Mouse (Mus musculus) myocyte (in vitro differentiated cells): ENCODE results near the gene Psme4. TPM values are rescaled to one million over a fixed set of nuclear protein-coding genes. Genes with fewer than 3 reads are reported as not detected.
"Not testable (repeated sequence)": the region's sequence is repeated elsewhere in the genome, so short reads cannot be mapped to it uniquely, and the experiment has no call there.

ENCODE experiments used
- H3K27me3 ChIP-seq: one replicate; pipeline ENCODE4 v1.6.1; 2011; ENCODE audit not compliant: control insufficient read depth, insufficient read depth, insufficient read length
- H3K36me3 ChIP-seq: one replicate; pipeline ENCODE4 v1.6.1; 2011; ENCODE audit not compliant: control insufficient read depth, insufficient read depth
- H3K4me2 ChIP-seq: one replicate; pipeline ENCODE4 v1.6.1; 2011; ENCODE audit warnings: low read depth, control low read depth
- H3K4me3 ChIP-seq: one replicate; pipeline ENCODE4 v1.5.1; 2011; ENCODE audit warnings: mild to moderate bottlenecking, control low read depth, moderate library complexity
- H3K79me2 ChIP-seq: one replicate; pipeline ENCODE4 v1.6.1; 2011; ENCODE audit not compliant: control insufficient read depth, insufficient read depth
- H3ac ChIP-seq: one replicate; pipeline ENCODE4 v1.6.1; 2011; ENCODE audit not compliant: control insufficient read depth, insufficient read length
- CEBPB ChIP-seq: IDR thresholded peaks from 2 replicates; pipeline ENCODE4 v1.6.1; 2011; ENCODE audit warnings: mild to moderate bottlenecking, moderate library complexity; ENCODE audit not compliant: poor library complexity, insufficient read depth, severe bottlenecking
- E2F4 ChIP-seq: IDR thresholded peaks from one replicate; pipeline ENCODE4 v1.6.1; 2011; ENCODE audit warnings: mild to moderate bottlenecking, control low read depth, moderate library complexity; ENCODE audit not compliant: insufficient read depth
- MAX ChIP-seq: IDR thresholded peaks from one replicate; pipeline ENCODE4 v1.6.1; 2011; ENCODE audit warnings: low read depth, mild to moderate bottlenecking, control low read depth
- MYOD1 ChIP-seq, 3 experiments: IDR thresholded peaks; one replicate each; pipeline ENCODE4 v1.6.1; 2011; ENCODE audit warnings: control low read depth in 2 of 3, low read depth in 2 of 3, mild to moderate bottlenecking in 2 of 3, moderate library complexity in 1 of 3; ENCODE audit not compliant: insufficient read length in 2 of 3, control insufficient read depth in 1 of 3
- MYOG ChIP-seq, 3 experiments: IDR thresholded peaks; one replicate each; pipeline ENCODE4 v1.6.1; 2011; ENCODE audit warnings: control low read depth in 2 of 3, low read depth in 2 of 3, mild to moderate bottlenecking in 2 of 3; ENCODE audit not compliant: insufficient read length in 2 of 3, control insufficient read depth in 1 of 3, insufficient read depth in 1 of 3
- POLR2A ChIP-seq: IDR thresholded peaks from one replicate; pipeline ENCODE4 v1.6.1; 2011; ENCODE audit warnings: low read depth, mild to moderate bottlenecking, control low read depth, moderate library complexity; ENCODE audit not compliant: insufficient read length
- POLR2AphosphoS2 ChIP-seq: IDR thresholded peaks from one replicate; pipeline ENCODE4 v1.6.1; 2011; ENCODE audit warnings: low read depth, control low read depth; ENCODE audit not compliant: insufficient read length
- REST ChIP-seq: IDR thresholded peaks from one replicate; pipeline ENCODE4 v1.6.1; 2011; ENCODE audit warnings: mild to moderate bottlenecking, control low read depth, moderate library complexity; ENCODE audit not compliant: insufficient read depth, insufficient read length
- SRF ChIP-seq: IDR thresholded peaks from one replicate; pipeline ENCODE4 v1.6.1; 2011; ENCODE audit warnings: low read depth; ENCODE audit not compliant: control insufficient read depth, insufficient read length
- TCF12 ChIP-seq: IDR thresholded peaks from one replicate; pipeline ENCODE4 v1.6.1; 2011; ENCODE audit warnings: mild to moderate bottlenecking, control low read depth; ENCODE audit not compliant: poor library complexity, insufficient read depth, severe bottlenecking
- TCF3 ChIP-seq: IDR thresholded peaks from one replicate; pipeline ENCODE4 v1.6.1; 2011; ENCODE audit warnings: low read depth, control low read depth; ENCODE audit not compliant: insufficient read length
- USF1 ChIP-seq: IDR thresholded peaks from one replicate; pipeline ENCODE4 v1.6.1; 2011; ENCODE audit warnings: low read depth, mild to moderate bottlenecking, control low read depth, moderate library complexity
- polyA plus RNA-seq: library from polyadenylated mRNA; unstranded; fragments of >200 nt; fragmentation: generic; extraction: Trizol; gene quantifications from one replicate; pipeline ENCODE4 v1.2.1, GENCODE M21; 2012; ENCODE audit warnings: missing spikeins

Psme4 gene
- polyA plus RNA-seq, 1 experiment, result 15.9 TPM

DNA sequence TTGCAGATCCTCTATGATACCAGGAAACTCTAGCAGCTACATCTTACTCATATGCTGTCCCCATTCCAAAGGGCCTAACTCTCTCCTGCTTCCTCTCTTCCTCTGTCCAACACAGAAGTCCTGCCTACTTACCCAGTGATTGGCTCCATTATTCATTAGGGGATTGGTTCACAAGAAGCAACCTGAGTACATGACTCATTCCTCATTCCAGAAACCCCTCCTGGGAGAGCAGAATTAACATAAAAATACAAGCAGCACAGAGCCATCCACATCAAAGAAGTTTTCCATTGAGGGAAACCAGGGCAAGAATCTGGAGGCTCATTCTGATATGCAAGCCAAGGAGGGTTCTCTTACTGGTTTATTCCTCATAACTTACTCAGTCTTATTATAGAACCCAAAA is 27.5 kb upstream of the Psme4 start:
- Histone ChIP-seq H3ac (no peak overlapping the region), H3K4me2 (no peak overlapping the region), H3K27me3 (no peaks in the 10 kb centered on the region), H3K4me3 (no peak overlapping the region), H3K36me3 (no peaks in the 10 kb centered on the region), H3K79me2 (no peaks in the 10 kb centered on the region)
- no peak for TF ChIP-seq TCF3

DNA sequence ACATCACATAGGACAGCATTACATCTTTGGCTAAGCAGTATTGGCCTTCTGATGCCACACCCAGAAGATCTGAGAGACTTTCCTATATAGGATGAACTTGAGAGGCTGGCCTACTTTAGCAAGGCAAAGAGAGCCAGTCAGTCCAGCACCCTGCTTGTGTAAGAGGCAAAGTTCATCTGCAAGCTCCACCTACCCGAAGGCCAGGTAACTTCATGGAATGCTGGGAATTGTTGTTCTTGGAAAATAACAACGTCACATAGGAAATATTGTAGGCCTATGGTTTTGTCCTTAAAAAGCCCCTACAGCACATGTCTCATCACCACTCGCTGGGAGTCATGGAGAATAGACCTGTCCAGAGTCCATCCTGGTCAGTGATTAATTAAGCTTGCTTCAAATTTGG is 22.6 kb upstream of the Psme4 start:
- Histone ChIP-seq H3K27me3 (no peaks in the 10 kb centered on the region), H3K4me2 (no peak overlapping the region), H3ac (no peak overlapping the region), H3K79me2 (no peaks in the 10 kb centered on the region), H3K36me3 (no peaks in the 10 kb centered on the region), H3K4me3 (no peak overlapping the region)
- no peak for TF ChIP-seq POLR2AphosphoS2
- TF ChIP-seq CEBPB, result no peak
- TF ChIP-seq E2F4, result no peak
- no peak for TF ChIP-seq MYOD1 (IDR thresholded peaks at IDR 0.05; ENCODE audit: control insufficient read depth in 1 of 3, insufficient read length in 2 of 3, low read depth in 2 of 3)
- TF ChIP-seq POLR2A, result no peak
- no peak for TF ChIP-seq SRF
- TF ChIP-seq TCF12, result no peak

DNA sequence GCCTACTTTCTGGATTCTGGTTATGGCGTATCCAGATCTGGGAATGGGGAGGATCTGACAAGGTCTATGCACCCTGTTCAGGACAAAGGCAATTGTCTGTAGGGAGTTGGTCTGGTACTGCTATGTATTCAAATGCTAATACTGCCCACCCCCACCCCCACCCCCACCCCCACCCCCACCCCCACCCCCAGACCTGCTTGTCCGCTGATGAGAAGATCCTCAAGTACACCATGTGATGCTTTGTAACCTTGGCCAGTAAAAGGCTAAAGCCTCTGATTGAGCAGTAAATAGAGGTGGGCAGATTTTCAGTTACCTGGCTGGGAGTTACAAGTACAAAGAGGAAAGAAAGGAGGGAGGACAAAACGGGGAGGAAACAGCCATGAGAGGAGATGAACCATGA is 21.9 kb upstream of the Psme4 start:
- Histone ChIP-seq H3ac (no peak overlapping the region), H3K4me2 (peak overlapping the region; percentile 54), H3K79me2 (no peaks in the 10 kb centered on the region), H3K36me3 (no peaks in the 10 kb centered on the region), H3K27me3 (peaks cover 1% of the 10 kb centered on the region), H3K4me3 (no peak overlapping the region)
- TF ChIP-seq USF1 (no peak), POLR2AphosphoS2 (no peak)

DNA sequence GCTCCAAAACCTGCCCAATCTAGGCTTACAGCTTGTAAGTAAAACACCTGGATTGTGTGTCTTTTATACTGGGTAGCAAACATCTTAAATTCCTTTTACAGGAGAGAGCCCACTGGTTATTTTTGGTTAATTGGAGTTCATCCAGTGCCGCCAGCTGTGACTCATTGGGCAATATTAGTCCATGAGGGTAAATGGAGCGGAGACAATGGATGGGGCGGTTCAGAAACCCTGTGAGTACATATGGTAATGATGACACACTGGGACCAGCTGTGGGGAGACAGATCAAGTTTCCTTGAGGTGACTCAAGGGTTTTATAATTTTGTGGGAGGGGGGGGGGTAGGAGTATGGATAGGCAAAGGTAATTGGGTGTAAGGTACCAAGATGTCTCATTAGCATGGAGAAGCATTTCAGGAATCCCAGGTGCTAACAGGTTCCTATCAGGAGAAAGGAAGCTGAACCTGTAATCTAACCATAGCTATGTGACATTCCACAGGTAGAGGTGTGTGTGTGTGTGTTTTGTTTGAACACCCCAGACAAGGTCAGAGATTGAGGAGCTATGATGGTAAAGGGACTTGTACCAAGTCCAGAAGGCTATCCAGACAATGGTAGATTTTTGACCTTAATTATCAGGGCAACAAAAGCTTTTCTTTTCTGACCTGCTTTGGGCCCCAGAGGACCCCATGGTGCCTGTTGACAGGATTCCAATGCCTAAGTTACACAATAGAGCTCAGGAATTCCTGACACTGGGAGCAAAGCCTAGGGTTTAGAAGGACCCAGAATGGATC is 21.3 kb upstream of the Psme4 start:
- no peak overlapping the region for H3ac ChIP-seq
- no peak for TF ChIP-seq E2F4
- TF ChIP-seq TCF12, result peak; percentile 1
- peak; percentile 84 for TF ChIP-seq CEBPB
- no peak for TF ChIP-seq REST
- TF ChIP-seq POLR2AphosphoS2, result no peak
- no peak for TF ChIP-seq MAX
- no peak for TF ChIP-seq SRF
- peak in 2 of 3 experiments; percentile 36 to 64 for TF ChIP-seq MYOD1 (IDR thresholded peaks at IDR 0.05; ENCODE audit: control insufficient read depth in 1 of 3, insufficient read length in 2 of 3, low read depth in 2 of 3)
- TF ChIP-seq MYOG (IDR thresholded peaks at IDR 0.05; ENCODE audit: control insufficient read depth in 1 of 3, insufficient read depth in 1 of 3, insufficient read length in 2 of 3, low read depth in 2 of 3), result peak in 1 of 3 experiments; percentile 11
- TF ChIP-seq TCF3, result no peak
- TF ChIP-seq USF1, result no peak
- TF ChIP-seq POLR2A, result no peak
- no peak overlapping the region for H3K4me3 ChIP-seq
- H3K36me3 ChIP-seq, result no peaks in the 10 kb centered on the region
- H3K79me2 ChIP-seq, result no peaks in the 10 kb centered on the region
- H3K27me3 ChIP-seq, result peaks cover 8% of the 10 kb centered on the region
- H3K4me2 ChIP-seq, result peak overlapping the region; percentile 54

DNA sequence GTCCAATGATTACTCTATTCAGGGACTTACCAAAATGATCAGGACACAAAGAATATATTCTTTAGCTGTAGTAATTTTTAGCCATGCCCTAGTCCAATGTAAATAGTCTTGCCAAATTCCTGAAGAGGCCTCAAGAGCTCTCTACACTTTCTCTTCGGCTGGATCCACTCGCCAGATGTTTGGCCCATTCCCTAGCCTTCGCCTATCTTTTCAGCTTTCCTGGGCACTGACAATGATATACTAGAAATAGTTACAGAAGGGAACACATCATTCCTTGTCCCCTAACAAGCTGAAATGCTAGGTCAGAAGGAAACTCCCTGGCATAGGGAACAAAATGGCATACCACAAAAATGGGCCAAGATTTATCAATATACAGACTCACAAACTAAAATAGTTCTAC is 18.6 kb upstream of the Psme4 start:
- H3K36me3 ChIP-seq, result no peaks in the 10 kb centered on the region
- no peak overlapping the region for H3ac ChIP-seq
- no peaks in the 10 kb centered on the region for H3K79me2 ChIP-seq
- no peak overlapping the region for H3K4me3 ChIP-seq
- no peak overlapping the region for H3K4me2 ChIP-seq
- TF ChIP-seq POLR2A (no peak), TCF12 (no peak), TCF3 (no peak), MAX (no peak), E2F4 (no peak), POLR2AphosphoS2 (no peak), CEBPB (no peak), MYOD1 (IDR thresholded peaks at IDR 0.05; ENCODE audit: control insufficient read depth in 1 of 3, insufficient read length in 2 of 3, low read depth in 2 of 3) (no peak), REST (no peak), MYOG (IDR thresholded peaks at IDR 0.05; ENCODE audit: control insufficient read depth in 1 of 3, insufficient read depth in 1 of 3, insufficient read length in 2 of 3, low read depth in 2 of 3) (no peak), USF1 (no peak)
- peaks cover 10% of the 10 kb centered on the region for H3K27me3 ChIP-seq

DNA sequence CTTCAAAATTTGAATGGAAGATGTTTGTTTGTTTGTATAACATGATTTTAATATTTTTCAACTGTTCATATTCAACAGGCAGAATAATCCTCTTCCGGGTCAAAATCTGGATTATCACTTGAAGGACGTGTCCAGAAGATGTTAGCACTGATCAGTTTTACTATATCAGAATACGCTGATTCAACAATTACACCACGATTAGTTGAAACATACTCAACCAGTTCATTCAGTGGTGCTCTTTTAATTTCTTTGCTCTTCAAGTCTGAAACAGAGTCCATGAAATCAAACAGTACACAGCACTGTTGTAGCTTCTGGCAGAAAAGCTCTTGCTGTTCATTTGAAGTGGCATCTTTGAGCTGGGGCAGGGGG is 17.1 kb upstream of the Psme4 start:
- H3K4me2 ChIP-seq, result peak overlapping the region; percentile 15

More for the DNA sequence above, 17.1 kb upstream of the Psme4 start:
- H3K36me3 ChIP-seq, H3K4me3 ChIP-seq, H3K79me2 ChIP-seq, H3ac ChIP-seq: not testable (repeated sequence)
- peaks cover 10% of the 10 kb centered on the region for H3K27me3 ChIP-seq
